Mouse (Mus musculus) left cerebral cortex, postnatal 14 days (tissue): ENCODE data around the gene Vsx1. TPM values are rescaled to one million over a fixed set of nuclear protein-coding genes. Genes with fewer than 3 reads are reported as not detected.

Source experiments
- DNase-seq, 2 experiments: peaks; one replicate each; pipeline ENCODE4 v3.0.0; 2021 to 2022; ENCODE audit warnings: low spot score in 2 of 2, mixed read lengths in 1 of 2
- intact Hi-C: fragments of 180-260 bp; cut with DNase I; formaldehyde crosslinking; loops from one replicate; pipeline ENCODE4 v1.15.1; 2025
- total RNA-seq, 2 experiments: library from RNA; stranded (reverse); gene quantifications; 2 replicates each; pipeline ENCODE4 v1.2.3; 2021

The Vsx1 gene
- total RNA-seq, 2 experiments from 2014 or later, result not detected

- intact Hi-C loops, result no loop called here
- no peak for DNase-seq
Measured at GRCm38 (mm10) chr2:150668956-150669355, 20.2 kb downstream of the Vsx1 start.

GRCm38 (mm10) chr2:150667820-150668766 is 21.1 kb downstream of the Vsx1 start, which contains the start of gene Acss1:
Gene Acss1 (minus strand): TSS chr2:150668500.
- DNase-seq, result peak in 1 of 2 experiments; percentile 67
- intact Hi-C loops, result no loop called here

GRCm38 (mm10) chr2:150667065-150667819 is 21.9 kb downstream of the Vsx1 start:
- no peak for DNase-seq
- intact Hi-C loops, result no loop called here

- intact Hi-C loops, result no loop called here
- no peak for DNase-seq
Measured at GRCm38 (mm10) chr2:150666723-150667064, 22.5 kb downstream of the Vsx1 start.

- DNase-seq, result no peak
- intact Hi-C loops, result no loop called here
Measured at GRCm38 (mm10) chr2:150665534-150666451, 23.4 kb downstream of the Vsx1 start.

GRCm38 (mm10) chr2:150665006-150665405 is 24.2 kb downstream of the Vsx1 start:
- intact Hi-C loops, result no loop called here
- DNase-seq, result no peak

GRCm38 (mm10) chr2:150664152-150664920 is 24.8 kb downstream of the Vsx1 start:
- no peak for DNase-seq
- intact Hi-C loops, result no loop called here

- intact Hi-C loops, result no loop called here
- peak; percentile 66 to 89 for DNase-seq
Measured at GRCm38 (mm10) chr2:150663255-150663654, 25.9 kb downstream of the Vsx1 start.

GRCm38 (mm10) chr2:150662007-150662406 is 27.2 kb downstream of the Vsx1 start:
- intact Hi-C loops, result no loop called here
- no peak for DNase-seq

- DNase-seq, result peak in 1 of 2 experiments; percentile 64
- intact Hi-C loops, result no loop called here
Measured at GRCm38 (mm10) chr2:150660668-150661451, 28.3 kb downstream of the Vsx1 start.

GRCm38 (mm10) chr2:150660049-150660448 is 29.1 kb downstream of the Vsx1 start:
- intact Hi-C loops, result no loop called here
- no peak for DNase-seq

GRCm38 (mm10) chr2:150656975-150657768 is 32.0 kb downstream of the Vsx1 start:
- intact Hi-C loops, result no loop called here
- no peak for DNase-seq

GRCm38 (mm10) chr2:150656112-150656511 is 33.0 kb downstream of the Vsx1 start:
- DNase-seq, result no peak
- intact Hi-C loops, result no loop called here

- intact Hi-C loops, result no loop called here
- DNase-seq, result no peak
Measured at GRCm38 (mm10) chr2:150655290-150655689, 33.9 kb downstream of the Vsx1 start.

- no peak for DNase-seq
- intact Hi-C loops, result no loop called here
Measured at GRCm38 (mm10) chr2:150654814-150655213, 34.3 kb downstream of the Vsx1 start.

- no peak for DNase-seq
- intact Hi-C loops, result no loop called here
Measured at GRCm38 (mm10) chr2:150651366-150651765, 37.8 kb downstream of the Vsx1 start.

GRCm38 (mm10) chr2:150650511-150651074 is 38.6 kb downstream of the Vsx1 start:
- DNase-seq, result no peak
- intact Hi-C loops, result no loop called here
